Mouse (Mus musculus) limb, embryonic 13.5 days (tissue): ENCODE results near the gene Cfap44. TPM values are rescaled to one million over a fixed set of nuclear protein-coding genes. Genes with fewer than 3 reads are reported as not detected.

Experiments
- ATAC-seq: fragments of 200-750 bp; cut with Nextera tagmentation; 2 replicates; pipeline ENCODE4 v1.8.0; 2017; ENCODE audit warnings: low read depth, moderate number of reproducible peaks, moderate TSS enrichment; ENCODE audit not compliant: low FRiP score
- H3K27ac ChIP-seq: fragments of 300-500 bp; sonication (generic); 2 replicates; pipeline ENCODE4 v1.5.1; 2015; ENCODE audit warnings: inconsistent platforms, mild to moderate bottlenecking, moderate library complexity
- H3K27me3 ChIP-seq: fragments of 300-500 bp; sonication (generic); 2 replicates; pipeline ENCODE4 v1.6.1; 2015; ENCODE audit warnings: mild to moderate bottlenecking, inconsistent platforms
- H3K36me3 ChIP-seq: fragments of 300-500 bp; sonication (generic); 2 replicates; pipeline ENCODE4 v1.6.1; 2015; ENCODE audit warnings: inconsistent platforms, mild to moderate bottlenecking, moderate library complexity
- H3K4me1 ChIP-seq: fragments of 300-500 bp; sonication (generic); 2 replicates; pipeline ENCODE4 v1.6.1; 2015; ENCODE audit warnings: inconsistent platforms
- H3K4me2 ChIP-seq: fragments of 300-500 bp; sonication (generic); replicated peaks from 2 replicates; pipeline ENCODE4 v1.6.1; 2015; ENCODE audit warnings: inconsistent platforms, mild to moderate bottlenecking, moderate library complexity
- H3K4me3 ChIP-seq: fragments of 300-500 bp; sonication (generic); 2 replicates; pipeline ENCODE4 v1.5.1; 2015; ENCODE audit warnings: moderate library complexity, mild to moderate bottlenecking, inconsistent platforms
- H3K9ac ChIP-seq: fragments of 300-500 bp; sonication (generic); 2 replicates; pipeline ENCODE4 v1.6.1; 2015; ENCODE audit warnings: mild to moderate bottlenecking, inconsistent platforms
- H3K9me3 ChIP-seq: fragments of 300-500 bp; sonication (generic); 2 replicates; pipeline ENCODE4 v1.6.1; 2016; ENCODE audit warnings: inconsistent platforms
- WGBS: fragments of 180-500 bp; shearing (Covaris S2); methylation state at CpG from one replicate; pipeline ENCODE4 v1.1.7; 2015; 5-methylcytosine and 5-hydroxymethylcytosine counted together
- polyA plus RNA-seq: library from polyadenylated mRNA; unstranded; fragments of >200 nt; fragmentation: Nextera tagmentation; extraction: Ambion mirVana; gene quantifications from 2 replicates; pipeline ENCODE4 v1.2.1, GENCODE M21; 2015

The Cfap44 gene
- polyA plus RNA-seq, 1 experiment from 2014 or later: 1.2 TPM

- WGBS: 68% methylated on average over 8 of the region's 8 CpGs
- Histone ChIP-seq H3K27ac (0 out of 2 replicates have a peak overlapping the region, but pooled peaks have one; percentile 10), H3K36me3 (peaks cover 97% of the 10 kb centered on the region), H3K9ac (no peak overlapping the region), H3K4me1 (peaks cover 23% of the 10 kb centered on the region), H3K9me3 (peaks cover 15% of the 10 kb centered on the region; the same call in 1 of the 2 replicates), H3K4me2 (no peak overlapping the region), H3K4me3 (no peak overlapping the region), H3K27me3 (no peaks in the 10 kb centered on the region)
- peak; percentile 59; the same call in 1 of the 2 replicates for ATAC-seq
These were observed 108.4 kb downstream of the Cfap44 start for GRCm38 (mm10) chr16:44502895-44503575.

- no peak overlapping the region for H3K9ac ChIP-seq
- 88% methylated on average over 1 of the region's 1 CpGs for WGBS
- H3K4me2 ChIP-seq: no peak overlapping the region
- H3K27me3 ChIP-seq: no peaks in the 10 kb centered on the region
- peaks cover 93% of the 10 kb centered on the region for H3K36me3 ChIP-seq
- ATAC-seq: no peak
- peaks cover 11% of the 10 kb centered on the region; the same call in 1 of the 2 replicates for H3K9me3 ChIP-seq
- H3K27ac ChIP-seq: no peak overlapping the region
- peaks cover 42% of the 10 kb centered on the region for H3K4me1 ChIP-seq
- H3K4me3 ChIP-seq: no peak overlapping the region
These were observed 110.6 kb downstream of the Cfap44 start for GRCm38 (mm10) chr16:44505243-44505642.

DNA sequence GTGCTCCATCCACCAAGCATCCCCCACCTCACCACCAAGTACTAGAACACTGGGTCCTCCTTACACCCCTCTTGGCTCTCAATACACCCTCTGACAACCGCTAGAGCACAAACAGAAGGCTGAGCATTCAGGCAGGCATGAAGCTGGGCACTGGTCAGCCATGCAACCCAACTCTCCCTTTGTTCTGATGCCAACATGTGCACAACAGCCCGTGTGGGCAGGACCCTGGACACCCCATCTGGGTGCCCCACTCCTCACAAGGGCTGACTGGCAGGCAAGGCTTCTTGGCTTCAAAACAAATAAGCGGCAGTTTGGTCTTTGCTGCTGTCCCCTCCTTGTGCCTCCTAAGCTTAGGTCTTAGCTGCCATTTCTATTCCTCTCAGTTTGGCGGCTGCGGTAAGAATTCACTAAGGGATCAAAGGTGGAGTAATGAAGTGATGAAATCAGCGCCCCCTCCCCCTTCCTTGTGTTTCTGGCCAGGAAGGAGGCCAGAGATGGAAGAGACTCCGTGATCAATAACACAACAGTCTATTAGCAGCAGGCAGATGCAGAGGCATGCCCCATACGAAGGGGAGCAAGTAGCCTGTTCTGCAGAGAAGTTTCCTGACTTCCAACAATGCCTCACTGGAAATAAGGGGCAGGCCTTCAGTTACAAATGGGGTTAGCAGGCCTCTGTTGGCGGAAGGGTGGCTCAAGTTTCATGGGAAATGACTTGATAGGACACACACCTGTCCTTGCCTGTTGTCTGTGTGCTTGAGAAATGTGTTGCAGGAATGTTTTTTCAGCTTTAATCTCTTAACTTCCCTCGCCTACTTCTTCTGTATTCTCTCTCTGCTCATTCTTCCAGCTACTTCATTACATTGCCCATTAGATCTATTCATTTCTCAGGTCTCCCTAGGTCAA lies 112.7 kb downstream of the Cfap44 start:
- no peak for ATAC-seq

DNA sequence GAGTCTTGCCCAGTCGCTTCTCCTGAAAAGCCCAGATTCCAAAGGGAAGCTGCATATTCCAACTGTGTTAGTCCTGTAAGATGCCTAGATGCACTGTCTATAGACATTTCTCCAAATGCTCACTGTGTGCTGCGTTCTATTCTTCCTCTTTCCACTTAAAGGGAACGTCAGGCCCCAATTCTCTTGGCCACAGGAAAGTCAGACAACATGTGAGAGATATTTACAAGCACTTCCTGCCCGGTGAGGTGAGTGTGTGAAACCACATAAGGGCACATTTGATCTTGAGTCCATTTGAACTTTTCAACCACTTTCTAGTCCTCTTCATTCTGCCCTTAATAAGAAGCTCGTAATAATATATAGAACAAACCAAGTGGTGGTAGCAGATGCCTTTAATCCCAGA lies 113.4 kb downstream of the Cfap44 start:
- ATAC-seq: no peak
- Histone ChIP-seq H3K9me3 (peaks cover 11% of the 10 kb centered on the region; the same call in 1 of the 2 replicates), H3K4me1 (peaks cover 51% of the 10 kb centered on the region), H3K9ac (no peak overlapping the region), H3K27ac (peak overlapping the region; percentile 70), H3K27me3 (no peaks in the 10 kb centered on the region), H3K4me2 (no peak overlapping the region), H3K4me3 (no peak overlapping the region), H3K36me3 (peaks cover 87% of the 10 kb centered on the region)
- WGBS: 59% methylated on average over 5 of the region's 5 CpGs

More for the DNA sequence above, 112.7 kb downstream of the Cfap44 start:
- Histone ChIP-seq H3K9ac (no peak overlapping the region), H3K36me3 (peaks cover 87% of the 10 kb centered on the region), H3K4me3 (no peak overlapping the region), H3K4me1 (peaks cover 51% of the 10 kb centered on the region), H3K9me3 (peaks cover 11% of the 10 kb centered on the region; the same call in 1 of the 2 replicates), H3K27ac (peak overlapping the region; percentile 70), H3K27me3 (no peaks in the 10 kb centered on the region), H3K4me2 (no peak overlapping the region)
- 39% methylated on average over 10 of the region's 10 CpGs for WGBS

DNA sequence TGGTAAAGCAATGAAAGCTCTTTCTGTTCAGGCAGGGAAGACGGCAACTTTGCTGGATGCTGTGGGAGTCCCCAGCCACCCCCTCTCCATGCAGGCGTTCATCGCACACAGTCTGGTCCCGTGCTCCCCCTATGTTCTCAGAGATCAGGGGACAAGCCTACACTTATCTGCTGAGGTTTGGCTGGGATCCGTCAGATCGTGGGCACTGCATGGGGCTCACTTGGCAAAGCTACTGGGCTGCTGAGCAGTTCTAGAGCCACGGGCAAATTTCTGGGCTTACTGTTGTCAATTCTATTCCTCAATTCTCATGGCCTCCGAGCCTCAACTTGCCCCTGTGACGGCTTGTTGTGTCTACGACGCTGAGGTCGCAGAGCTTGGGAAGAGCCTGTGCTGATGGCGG lies 114.2 kb downstream of the Cfap44 start:
- Histone ChIP-seq H3K9me3 (peaks cover 11% of the 10 kb centered on the region; the same call in 1 of the 2 replicates), H3K27me3 (no peaks in the 10 kb centered on the region), H3K4me2 (no peak overlapping the region), H3K36me3 (peaks cover 87% of the 10 kb centered on the region), H3K4me1 (peaks cover 55% of the 10 kb centered on the region), H3K27ac (peak overlapping the region; percentile 45; the same call in 1 of the 2 replicates), H3K4me3 (no peak overlapping the region), H3K9ac (no peak overlapping the region)
- WGBS: 82% methylated on average over 13 of the region's 13 CpGs
- no peak for ATAC-seq

DNA sequence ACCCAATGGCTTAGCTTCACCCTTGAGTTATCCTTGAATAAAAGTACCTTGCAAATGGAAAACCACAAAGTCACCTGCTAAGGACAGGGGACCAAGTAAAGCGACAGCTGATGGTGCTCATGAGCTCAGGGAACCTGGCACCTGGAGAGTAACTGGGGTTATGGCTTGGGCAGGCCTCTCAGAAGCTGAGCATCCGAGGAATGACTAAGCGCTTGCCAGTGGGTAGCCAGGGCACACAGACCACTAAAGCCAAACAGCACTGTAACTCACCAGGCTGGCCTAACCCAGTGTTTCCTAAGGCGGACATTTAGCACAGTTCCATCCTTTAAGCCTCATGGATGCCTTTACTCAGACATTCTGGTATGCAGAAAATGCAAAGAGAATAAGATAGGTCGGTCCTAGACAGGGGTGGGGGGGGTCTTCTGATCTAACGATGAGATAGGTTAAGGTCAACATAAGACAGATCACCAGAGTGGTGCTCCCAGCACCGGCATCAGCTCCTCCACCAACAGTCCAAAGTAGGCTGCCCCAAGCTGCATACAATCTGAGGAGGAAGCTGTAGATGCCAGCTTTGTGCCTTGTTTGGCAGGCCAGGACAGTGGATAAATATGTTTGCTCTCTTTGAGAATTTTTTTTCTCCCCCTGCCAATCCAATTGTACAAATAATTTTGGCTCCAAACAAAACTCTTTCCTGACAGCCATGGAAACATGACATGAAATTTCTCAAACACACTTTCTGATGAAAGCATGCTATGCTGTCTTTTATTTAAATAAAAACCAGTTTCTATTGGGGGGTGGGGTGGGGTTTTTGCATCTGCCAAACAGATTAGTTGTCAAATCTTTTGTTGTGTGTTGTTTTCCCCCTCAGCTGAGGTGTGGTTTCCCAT lies 115.1 kb downstream of the Cfap44 start:
- Histone ChIP-seq H3K36me3 (peaks cover 86% of the 10 kb centered on the region), H3K4me3 (no peak overlapping the region), H3K27ac (peak overlapping the region; percentile 45; the same call in 1 of the 2 replicates), H3K4me2 (no peak overlapping the region), H3K27me3 (no peaks in the 10 kb centered on the region), H3K9me3 (peaks cover 4% of the 10 kb centered on the region; the same call in 1 of the 2 replicates), H3K4me1 (peaks cover 58% of the 10 kb centered on the region), H3K9ac (no peak overlapping the region)
- ATAC-seq: no peak
- 78% methylated on average over 7 of the region's 7 CpGs for WGBS

DNA sequence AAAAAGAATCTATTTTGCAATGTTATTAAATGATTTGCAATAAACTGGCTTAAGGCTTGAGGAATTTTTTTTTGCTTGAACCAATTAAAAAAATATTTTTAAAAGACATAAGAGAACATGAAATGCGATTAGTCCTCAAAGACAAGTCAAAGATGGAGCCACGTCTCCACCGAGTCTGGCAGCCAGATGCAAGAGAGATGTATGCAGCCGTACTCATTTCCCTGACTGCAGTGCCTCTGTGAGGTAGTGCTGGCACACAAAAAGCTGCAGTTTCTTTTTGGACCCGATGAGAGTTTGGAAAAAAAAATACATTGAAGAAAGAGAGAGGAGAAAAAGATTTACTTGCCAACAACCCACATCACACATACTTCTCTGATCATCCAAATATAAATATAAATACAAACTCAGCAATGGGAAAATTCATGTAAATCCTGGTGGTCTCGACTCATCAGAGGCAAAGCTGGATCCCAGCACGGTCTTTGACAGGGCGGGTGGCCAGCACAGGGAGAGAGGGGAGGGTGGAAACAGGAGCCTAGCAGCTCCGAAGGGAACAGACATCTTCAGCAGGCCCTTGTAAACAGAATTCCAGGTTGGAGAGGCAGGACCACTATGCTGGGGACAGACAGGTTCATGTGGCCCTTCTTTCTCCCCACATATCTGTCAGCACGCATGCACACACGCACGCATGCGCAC lies 116.1 kb downstream of the Cfap44 start:
- Histone ChIP-seq H3K4me3 (no peak overlapping the region), H3K9ac (peak overlapping the region; percentile 35; the same call in 1 of the 2 replicates), H3K4me1 (peaks cover 55% of the 10 kb centered on the region), H3K27me3 (no peaks in the 10 kb centered on the region), H3K4me2 (peak overlapping the region; percentile 35), H3K36me3 (peaks cover 86% of the 10 kb centered on the region), H3K9me3 (no peaks in the 10 kb centered on the region), H3K27ac (peak overlapping the region; percentile 80)
- 53% methylated on average over 13 of the region's 13 CpGs for WGBS
- 0 out of 2 replicates have a peak, but pooled peaks have one; percentile 48 for ATAC-seq

- no peak for ATAC-seq
- Histone ChIP-seq H3K9ac (no peak overlapping the region), H3K4me1 (peaks cover 9% of the 10 kb centered on the region; the same call in 1 of the 2 replicates), H3K4me3 (no peak overlapping the region), H3K36me3 (peaks cover 94% of the 10 kb centered on the region), H3K27ac (no peak overlapping the region), H3K27me3 (no peaks in the 10 kb centered on the region), H3K4me2 (no peak overlapping the region), H3K9me3 (no peaks in the 10 kb centered on the region)
- 83% methylated on average over 6 of the region's 6 CpGs for WGBS
These were observed 121.9 kb downstream of the Cfap44 start for GRCm38 (mm10) chr16:44516498-44516897.

DNA sequence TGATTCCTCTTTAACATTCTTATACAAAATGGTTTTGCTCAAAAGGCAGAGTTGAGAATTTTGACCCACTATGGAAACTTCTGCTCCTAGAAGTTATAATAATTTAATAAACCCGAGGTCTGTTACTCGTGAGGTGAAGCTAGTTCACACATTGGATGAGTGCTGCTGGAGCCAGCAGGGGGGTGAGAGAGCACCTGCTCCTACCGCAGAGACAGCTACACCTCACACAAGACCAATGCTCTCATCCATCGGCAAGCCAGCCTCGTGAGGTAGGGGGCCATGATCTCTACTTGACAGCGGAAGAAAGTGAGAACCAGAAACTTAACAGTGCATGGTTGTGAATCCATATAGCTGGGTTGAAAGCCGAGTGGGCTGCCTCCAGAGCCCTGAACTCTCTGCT lies 129.0 kb downstream of the Cfap44 start:
- H3K9me3 ChIP-seq: no peaks in the 10 kb centered on the region
- no peak for ATAC-seq
- no peak overlapping the region for H3K9ac ChIP-seq
- H3K4me2 ChIP-seq: no peak overlapping the region
- no peak overlapping the region for H3K27ac ChIP-seq
- peaks cover 32% of the 10 kb centered on the region for H3K36me3 ChIP-seq
- 69% methylated on average over 7 of the region's 7 CpGs for WGBS
- H3K4me1 ChIP-seq: peaks cover 45% of the 10 kb centered on the region
- H3K27me3 ChIP-seq: no peaks in the 10 kb centered on the region
- no peak overlapping the region for H3K4me3 ChIP-seq

DNA sequence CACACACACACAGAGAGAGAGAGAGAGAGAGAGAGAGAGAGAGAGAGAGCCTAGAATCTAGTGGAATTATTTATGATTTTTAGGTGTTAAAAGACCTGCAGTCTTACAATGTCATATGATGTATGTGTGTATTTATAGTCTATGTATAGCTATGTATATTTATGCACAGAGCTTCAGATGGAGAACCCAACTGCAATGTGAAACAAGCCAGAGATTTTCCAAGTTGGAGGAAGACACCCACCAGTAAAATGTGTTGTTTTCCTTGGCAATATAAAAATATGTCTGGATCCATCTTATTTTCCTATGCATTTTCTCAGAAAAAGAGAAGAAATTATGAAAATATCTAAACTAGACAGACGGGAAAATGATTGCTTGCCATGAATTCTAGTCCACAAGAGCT lies 131.4 kb downstream of the Cfap44 start:
- Histone ChIP-seq H3K27me3 (no peaks in the 10 kb centered on the region), H3K27ac (peak overlapping the region; percentile 71; the same call in 1 of the 2 replicates), H3K9me3 (no peaks in the 10 kb centered on the region), H3K4me3 (no peak overlapping the region), H3K4me1 (peaks cover 68% of the 10 kb centered on the region), H3K4me2 (no peak overlapping the region), H3K9ac (no peak overlapping the region), H3K36me3 (peaks cover 18% of the 10 kb centered on the region)
- ATAC-seq: no peak
- 81% methylated on average over 1 of the region's 1 CpGs for WGBS

- Histone ChIP-seq H3K9ac (no peak overlapping the region), H3K27me3 (no peaks in the 10 kb centered on the region), H3K27ac (peak overlapping the region; percentile 71), H3K9me3 (no peaks in the 10 kb centered on the region), H3K36me3 (peaks cover 11% of the 10 kb centered on the region), H3K4me1 (peaks cover 74% of the 10 kb centered on the region), H3K4me3 (no peak overlapping the region), H3K4me2 (peak overlapping the region; percentile 24; the same call in 1 of the 2 replicates)
- 43% methylated on average over 12 of the region's 12 CpGs for WGBS
- ATAC-seq: no peak; the same call in 1 of the 2 replicates
These were observed 132.1 kb downstream of the Cfap44 start for GRCm38 (mm10) chr16:44526689-44527088.
